Mouse (Mus musculus) skeletal muscle tissue, adult 2 months (tissue): Measurements from ENCODE around the gene Zfp146.
A peak's percentile ranks its signal among the peaks of the same experiment; 100 is the strongest.
"Not testable (repeated sequence)": the region's sequence is repeated elsewhere in the genome, so short reads cannot be mapped to it uniquely, and the experiment has no call there.

ENCODE experiments used
- DNase-seq: peaks from one replicate; pipeline ENCODE4 v3.0.0-alpha.2; 2012; ENCODE audit warnings: low read depth, low spot score

The Zfp146 gene

DNA sequence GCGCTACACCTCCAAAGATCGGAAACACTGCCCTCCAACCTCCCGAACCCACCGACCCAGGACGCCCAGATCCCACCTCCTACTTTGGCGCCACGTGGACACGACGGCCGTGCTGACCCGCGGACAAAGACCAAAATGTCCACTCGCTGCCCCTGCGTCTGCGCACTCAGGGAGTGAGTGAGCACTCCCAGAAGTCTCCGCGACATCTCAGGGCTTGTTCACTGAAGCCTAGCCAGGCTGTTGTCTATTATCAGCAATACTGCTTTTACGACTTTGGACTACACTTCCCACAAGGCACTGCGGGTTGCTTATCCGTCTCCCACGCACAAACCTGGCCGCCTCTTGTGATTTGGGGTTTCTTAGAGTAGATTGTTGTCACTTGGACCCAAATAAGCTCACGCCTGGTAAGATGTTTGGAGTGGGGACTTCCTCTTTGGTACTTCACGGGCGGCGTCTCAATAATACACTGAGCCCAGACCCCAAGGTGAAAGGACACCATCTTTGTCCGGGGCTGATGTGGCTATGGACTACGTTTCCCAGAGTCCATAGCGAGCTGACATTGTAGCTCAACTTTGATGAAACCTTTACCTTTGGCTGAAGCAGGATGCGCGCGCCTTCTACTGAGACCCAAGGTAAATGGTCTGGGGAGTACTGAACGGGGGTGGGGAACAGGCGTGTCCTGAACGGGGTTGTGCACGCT, at the start of gene Zfp146:
Gene Zfp146 (minus strand): TSS at position 168 of the 700 bp plus-strand sequence.
- peak; percentile 92 for DNase-seq

GRCm38 (mm10) chr7:30217277-30217676, 47.7 kb upstream of the Zfp146 start:
- no peak for DNase-seq

DNA sequence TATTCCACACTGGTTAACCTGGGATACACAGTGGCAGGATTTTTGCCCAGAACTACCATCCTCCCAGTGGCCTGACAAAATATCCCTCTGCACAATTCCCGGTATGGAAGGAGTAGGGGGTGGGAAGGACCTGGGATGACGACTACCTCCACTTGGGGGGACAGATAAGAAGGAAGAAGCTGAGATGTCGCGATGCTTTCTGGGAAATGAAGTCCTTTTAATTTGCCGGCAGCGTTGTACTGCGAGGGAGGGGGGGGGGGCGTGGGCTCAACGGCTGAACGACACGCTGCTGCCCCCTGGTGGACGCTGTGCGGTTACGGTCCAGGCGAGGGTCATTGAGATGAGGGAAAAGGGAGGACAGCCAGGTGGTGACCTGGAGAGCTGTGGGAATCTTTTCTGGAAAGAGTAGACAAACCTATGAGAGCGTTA, 47.2 kb upstream of the Zfp146 start:
- peak; percentile 87 for DNase-seq

GRCm38 (mm10) chr7:30215875-30216274, 46.3 kb upstream of the Zfp146 start:
- no peak for DNase-seq

- no peak for DNase-seq
These were observed 44.3 kb upstream of the Zfp146 start for GRCm38 (mm10) chr7:30213881-30214280.

DNA sequence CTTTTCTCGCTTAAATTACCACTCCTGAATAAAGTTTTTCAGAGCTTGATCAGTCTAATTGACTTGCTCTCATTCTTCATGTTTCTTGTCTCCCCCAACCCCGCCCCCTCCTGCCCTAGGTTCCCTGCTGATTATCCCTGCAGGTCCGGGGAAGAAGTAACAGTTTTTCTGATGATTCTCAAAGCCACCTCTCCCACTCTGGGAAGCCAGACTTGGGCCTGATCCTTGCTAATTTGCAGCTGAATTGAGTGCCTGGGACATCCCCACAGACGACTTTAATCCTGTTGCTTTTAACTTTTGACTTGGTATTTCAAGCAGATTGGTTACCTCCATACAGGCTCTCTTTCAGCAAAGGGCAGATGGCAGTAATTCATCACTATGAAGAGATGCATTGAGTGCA, 41.5 kb upstream of the Zfp146 start:
- no peak for DNase-seq

GRCm38 (mm10) chr7:30206364-30206763, 36.8 kb upstream of the Zfp146 start:
- not testable (repeated sequence) for DNase-seq

GRCm38 (mm10) chr7:30205383-30205782, 35.8 kb upstream of the Zfp146 start:
- DNase-seq, result peak; percentile 70

DNA sequence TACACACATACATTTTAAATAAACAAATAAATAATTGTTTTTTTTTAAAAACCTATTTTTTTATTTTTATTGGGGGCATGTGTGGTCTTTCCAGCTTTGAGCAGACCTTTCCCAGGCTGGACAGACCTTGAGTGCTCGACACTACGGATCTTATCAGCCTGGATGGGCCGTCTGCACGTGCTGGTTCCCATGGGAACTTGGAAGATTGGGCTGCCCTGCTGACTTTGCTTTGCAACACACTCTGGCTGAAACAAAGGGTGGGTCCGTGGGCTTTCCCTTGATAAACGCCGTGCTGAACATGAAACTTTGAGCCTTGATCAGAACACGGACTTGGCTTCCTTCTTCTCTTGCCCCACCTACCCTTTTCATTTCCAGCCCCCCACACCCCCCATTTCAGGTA, 34.8 kb upstream of the Zfp146 start:
- no peak for DNase-seq

- DNase-seq, result peak; percentile 89
These were observed 33.5 kb upstream of the Zfp146 start for GRCm38 (mm10) chr7:30202895-30203690.

- DNase-seq, result not testable (repeated sequence)
These were observed 31.1 kb upstream of the Zfp146 start for GRCm38 (mm10) chr7:30200661-30201060.

GRCm38 (mm10) chr7:30200200-30200599, 30.6 kb upstream of the Zfp146 start:
- DNase-seq, result no peak

GRCm38 (mm10) chr7:30199498-30200139, 30.1 kb upstream of the Zfp146 start:
- no peak for DNase-seq

DNA sequence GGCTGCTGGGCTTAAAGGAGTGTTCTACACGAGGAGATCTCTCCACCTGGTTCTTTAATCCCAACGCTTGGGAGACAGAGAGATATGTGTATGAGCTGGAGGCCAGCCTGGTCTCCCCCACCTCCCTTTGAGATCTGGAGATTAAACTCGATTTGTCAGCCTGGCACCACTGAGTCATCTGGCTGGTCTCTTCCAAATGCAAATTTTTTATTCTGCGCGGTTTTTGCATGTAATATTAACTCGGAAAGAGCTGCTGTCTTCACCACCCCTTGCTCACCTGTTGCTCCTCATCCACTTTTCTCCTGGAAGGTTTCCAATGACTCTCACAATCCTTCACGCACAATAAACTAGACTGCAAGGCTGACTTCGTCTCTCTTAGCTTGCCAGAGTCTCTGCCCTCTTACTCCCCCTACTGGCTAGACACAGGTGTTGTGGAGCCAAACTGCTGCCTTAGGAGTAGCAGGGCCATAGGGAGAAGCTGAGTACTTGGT, 29.0 kb upstream of the Zfp146 start, which contains the start of gene Capns1:
Gene Capns1 (minus strand): TSS at position 331 of the 491 bp plus-strand sequence.
- peak; percentile 78 for DNase-seq

DNA sequence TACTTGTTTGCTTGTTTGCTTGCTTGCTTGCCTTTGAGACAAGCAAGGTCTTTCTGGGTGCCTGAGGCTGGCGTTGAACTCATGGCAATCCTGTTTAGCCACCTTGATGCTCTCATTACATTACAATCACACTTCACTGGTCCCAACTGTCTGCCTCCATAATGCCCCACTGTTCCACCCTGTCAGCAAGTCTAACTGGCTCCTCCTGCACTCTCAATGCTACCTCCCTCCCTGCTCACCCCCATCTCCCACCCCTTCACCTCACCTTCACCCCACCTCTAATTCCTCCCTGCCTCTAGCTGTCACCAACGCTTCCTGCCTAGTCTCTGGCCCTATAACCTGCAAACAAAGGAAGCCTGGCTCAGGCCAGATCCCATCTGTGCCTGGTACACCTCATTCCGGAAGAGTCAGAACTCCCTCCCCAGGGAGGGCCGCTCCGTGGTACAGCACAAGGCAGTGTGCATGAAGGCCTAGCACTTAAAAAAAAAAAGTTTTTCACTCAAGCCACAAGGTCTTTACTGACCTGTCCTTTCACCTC, 28.1 kb upstream of the Zfp146 start:
- no peak for DNase-seq

DNA sequence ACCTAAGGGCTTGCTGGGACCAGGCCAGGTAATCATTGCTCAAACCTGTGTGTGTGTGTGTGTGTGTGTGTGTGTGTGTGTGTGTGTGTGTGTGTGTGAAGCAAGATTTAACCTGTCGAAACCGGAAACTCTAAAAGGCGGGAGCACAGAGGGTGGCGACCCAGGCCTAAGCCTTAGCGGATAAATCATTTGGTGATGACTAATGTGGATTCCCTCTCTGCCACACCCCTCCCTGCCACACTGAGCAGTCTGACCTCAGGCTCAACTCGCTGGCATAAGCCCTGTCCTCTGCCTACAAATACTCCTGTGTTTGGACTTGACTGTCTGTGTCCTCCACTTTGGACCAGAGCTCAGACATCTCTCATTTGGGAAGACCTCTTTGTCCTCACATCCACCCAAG, 26.6 kb upstream of the Zfp146 start:
- no peak for DNase-seq

GRCm38 (mm10) chr7:30195461-30195860, 25.9 kb upstream of the Zfp146 start:
- DNase-seq, result no peak

DNA sequence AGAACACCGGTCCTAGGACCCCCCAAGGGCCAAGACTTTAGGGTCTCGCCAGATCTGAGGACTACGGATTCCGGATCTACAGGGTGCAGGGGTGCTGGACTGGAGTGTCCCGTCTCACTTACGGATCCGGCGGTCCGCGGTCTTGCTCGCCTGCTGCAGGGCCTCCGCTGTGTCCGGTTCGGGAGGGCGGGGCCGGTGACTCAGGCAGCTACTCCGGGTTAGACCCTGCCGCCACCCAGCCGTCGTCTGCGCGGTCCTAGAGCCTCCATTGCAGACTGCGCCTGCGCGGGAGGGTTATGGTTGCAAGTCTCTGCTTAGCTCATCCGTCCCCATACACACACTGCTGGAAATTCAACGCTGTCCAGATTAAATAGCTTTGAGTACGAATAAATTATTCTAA, 25.3 kb upstream of the Zfp146 start:
- DNase-seq, result peak; percentile 98

- no peak for DNase-seq
These were observed 24.7 kb upstream of the Zfp146 start for GRCm38 (mm10) chr7:30194101-30194831.

GRCm38 (mm10) chr7:30193581-30194100, 24.1 kb upstream of the Zfp146 start:
- peak; percentile 60 for DNase-seq

DNA sequence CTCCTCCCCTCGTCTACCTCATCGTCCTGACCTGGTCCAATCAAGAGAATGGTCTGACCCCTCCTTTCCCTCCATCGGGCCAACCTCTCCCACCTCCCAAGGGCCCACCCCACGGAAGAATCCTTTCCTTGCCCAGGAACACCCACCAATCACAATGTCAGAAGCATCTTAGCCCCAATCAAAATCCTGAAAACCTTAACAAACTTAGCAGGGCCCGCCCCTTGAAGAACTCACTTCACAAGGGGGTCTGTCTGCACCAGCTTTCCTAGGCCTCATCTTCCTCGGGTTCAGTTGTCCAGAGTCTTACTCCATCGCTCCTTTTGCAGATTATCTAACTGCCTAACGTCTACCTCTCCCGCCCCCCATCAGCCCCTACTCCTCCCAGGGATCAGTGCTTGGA, 23.5 kb upstream of the Zfp146 start:
- no peak for DNase-seq
